Mouse (Mus musculus) myocyte (in vitro differentiated cells): ENCODE data around the gene Ncan. TPM values are rescaled to one million over a fixed set of nuclear protein-coding genes. Genes with fewer than 3 reads are reported as not detected.

Source experiments
- H3K27me3 ChIP-seq: one replicate; pipeline ENCODE4 v1.6.1; 2011; ENCODE audit not compliant: control insufficient read depth, insufficient read depth, insufficient read length
- H3K36me3 ChIP-seq: one replicate; pipeline ENCODE4 v1.6.1; 2011; ENCODE audit not compliant: control insufficient read depth, insufficient read depth
- H3K4me2 ChIP-seq: one replicate; pipeline ENCODE4 v1.6.1; 2011; ENCODE audit warnings: low read depth, control low read depth
- H3K4me3 ChIP-seq: one replicate; pipeline ENCODE4 v1.5.1; 2011; ENCODE audit warnings: mild to moderate bottlenecking, control low read depth, moderate library complexity
- H3K79me2 ChIP-seq: one replicate; pipeline ENCODE4 v1.6.1; 2011; ENCODE audit not compliant: control insufficient read depth, insufficient read depth
- H3ac ChIP-seq: one replicate; pipeline ENCODE4 v1.6.1; 2011; ENCODE audit not compliant: control insufficient read depth, insufficient read length
- CEBPB ChIP-seq: IDR thresholded peaks from 2 replicates; pipeline ENCODE4 v1.6.1; 2011; ENCODE audit warnings: mild to moderate bottlenecking, moderate library complexity; ENCODE audit not compliant: poor library complexity, insufficient read depth, severe bottlenecking
- E2F4 ChIP-seq: IDR thresholded peaks from one replicate; pipeline ENCODE4 v1.6.1; 2011; ENCODE audit warnings: mild to moderate bottlenecking, control low read depth, moderate library complexity; ENCODE audit not compliant: insufficient read depth
- MAX ChIP-seq: IDR thresholded peaks from one replicate; pipeline ENCODE4 v1.6.1; 2011; ENCODE audit warnings: low read depth, mild to moderate bottlenecking, control low read depth
- MYOD1 ChIP-seq, 3 experiments: IDR thresholded peaks; one replicate each; pipeline ENCODE4 v1.6.1; 2011; ENCODE audit warnings: control low read depth in 2 of 3, low read depth in 2 of 3, mild to moderate bottlenecking in 2 of 3, moderate library complexity in 1 of 3; ENCODE audit not compliant: insufficient read length in 2 of 3, control insufficient read depth in 1 of 3
- MYOG ChIP-seq, 3 experiments: IDR thresholded peaks; one replicate each; pipeline ENCODE4 v1.6.1; 2011; ENCODE audit warnings: control low read depth in 2 of 3, low read depth in 2 of 3, mild to moderate bottlenecking in 2 of 3; ENCODE audit not compliant: insufficient read length in 2 of 3, control insufficient read depth in 1 of 3, insufficient read depth in 1 of 3
- POLR2A ChIP-seq: IDR thresholded peaks from one replicate; pipeline ENCODE4 v1.6.1; 2011; ENCODE audit warnings: low read depth, mild to moderate bottlenecking, control low read depth, moderate library complexity; ENCODE audit not compliant: insufficient read length
- POLR2AphosphoS2 ChIP-seq: IDR thresholded peaks from one replicate; pipeline ENCODE4 v1.6.1; 2011; ENCODE audit warnings: low read depth, control low read depth; ENCODE audit not compliant: insufficient read length
- REST ChIP-seq: IDR thresholded peaks from one replicate; pipeline ENCODE4 v1.6.1; 2011; ENCODE audit warnings: mild to moderate bottlenecking, control low read depth, moderate library complexity; ENCODE audit not compliant: insufficient read depth, insufficient read length
- SRF ChIP-seq: IDR thresholded peaks from one replicate; pipeline ENCODE4 v1.6.1; 2011; ENCODE audit warnings: low read depth; ENCODE audit not compliant: control insufficient read depth, insufficient read length
- TCF12 ChIP-seq: IDR thresholded peaks from one replicate; pipeline ENCODE4 v1.6.1; 2011; ENCODE audit warnings: mild to moderate bottlenecking, control low read depth; ENCODE audit not compliant: poor library complexity, insufficient read depth, severe bottlenecking
- TCF3 ChIP-seq: IDR thresholded peaks from one replicate; pipeline ENCODE4 v1.6.1; 2011; ENCODE audit warnings: low read depth, control low read depth; ENCODE audit not compliant: insufficient read length
- USF1 ChIP-seq: IDR thresholded peaks from one replicate; pipeline ENCODE4 v1.6.1; 2011; ENCODE audit warnings: low read depth, mild to moderate bottlenecking, control low read depth, moderate library complexity
- polyA plus RNA-seq: library from polyadenylated mRNA; unstranded; fragments of >200 nt; fragmentation: generic; extraction: Trizol; gene quantifications from one replicate; pipeline ENCODE4 v1.2.1, GENCODE M21; 2012; ENCODE audit warnings: missing spikeins

The Ncan gene
- polyA plus RNA-seq, 1 experiment: not detected

GRCm38 (mm10) chr8:70129309-70129952 lies 8.8 kb upstream of the Ncan start:
- Histone ChIP-seq H3K36me3 (no peaks in the 10 kb centered on the region), H3K27me3 (peaks cover 15% of the 10 kb centered on the region), H3K4me3 (no peak overlapping the region), H3K4me2 (peak overlapping the region; percentile 48), H3K79me2 (no peaks in the 10 kb centered on the region), H3ac (no peak overlapping the region)
- TF ChIP-seq MAX (no peak), REST (no peak), SRF (no peak), TCF12 (no peak), E2F4 (no peak)

- Histone ChIP-seq H3K79me2 (no peaks in the 10 kb centered on the region), H3K27me3 (peaks cover 24% of the 10 kb centered on the region), H3K36me3 (no peaks in the 10 kb centered on the region), H3K4me2 (no peak overlapping the region), H3K4me3 (no peak overlapping the region), H3ac (no peak overlapping the region)
- TF ChIP-seq MYOG (IDR thresholded peaks at IDR 0.05; ENCODE audit: control insufficient read depth in 1 of 3, insufficient read depth in 1 of 3, insufficient read length in 2 of 3, low read depth in 2 of 3) (no peak), POLR2A (no peak), TCF3 (no peak), TCF12 (no peak), CEBPB (no peak), POLR2AphosphoS2 (no peak), USF1 (no peak), MYOD1 (IDR thresholded peaks at IDR 0.05; ENCODE audit: control insufficient read depth in 1 of 3, insufficient read length in 2 of 3, low read depth in 2 of 3) (no peak), MAX (no peak), E2F4 (no peak), REST (no peak), SRF (no peak)
These were observed 7.8 kb upstream of the Ncan start for GRCm38 (mm10) chr8:70128435-70128834.

- H3K27me3 ChIP-seq: peaks cover 43% of the 10 kb centered on the region
- no peak overlapping the region for H3ac ChIP-seq
- no peaks in the 10 kb centered on the region for H3K79me2 ChIP-seq
- no peaks in the 10 kb centered on the region for H3K36me3 ChIP-seq
- no peak overlapping the region for H3K4me3 ChIP-seq
- TF ChIP-seq USF1 (no peak), CEBPB (no peak), MYOG (IDR thresholded peaks at IDR 0.05; ENCODE audit: control insufficient read depth in 1 of 3, insufficient read depth in 1 of 3, insufficient read length in 2 of 3, low read depth in 2 of 3) (no peak), E2F4 (no peak), POLR2A (no peak), TCF12 (no peak)
- no peak overlapping the region for H3K4me2 ChIP-seq
These were observed 4.3 kb upstream of the Ncan start for GRCm38 (mm10) chr8:70124992-70125391.

- Histone ChIP-seq H3K27me3 (peaks cover 57% of the 10 kb centered on the region), H3K36me3 (no peaks in the 10 kb centered on the region), H3K4me2 (no peak overlapping the region), H3K79me2 (no peaks in the 10 kb centered on the region), H3K4me3 (no peak overlapping the region), H3ac (no peak overlapping the region)
- TF ChIP-seq POLR2A (no peak), CEBPB (no peak), POLR2AphosphoS2 (no peak), TCF3 (no peak), MYOD1 (IDR thresholded peaks at IDR 0.05; ENCODE audit: control insufficient read depth in 1 of 3, insufficient read length in 2 of 3, low read depth in 2 of 3) (no peak), E2F4 (no peak), REST (peak; percentile 45)
These were observed 2.2 kb upstream of the Ncan start for GRCm38 (mm10) chr8:70122863-70123262.

- H3K4me3 ChIP-seq: no peak overlapping the region
These were observed 1.7 kb downstream of the Ncan start for GRCm38 (mm10) chr8:70118726-70119700.

More at GRCm38 (mm10) chr8:70118726-70119700, 1.7 kb downstream of the Ncan start:
- Histone ChIP-seq H3K79me2 (no peaks in the 10 kb centered on the region), H3K27me3 (peaks cover 72% of the 10 kb centered on the region), H3K4me2 (no peak overlapping the region), H3K36me3 (no peaks in the 10 kb centered on the region), H3ac (no peak overlapping the region)
- TF ChIP-seq REST: no peak
- TF ChIP-seq CEBPB: no peak
- TF ChIP-seq USF1: no peak
- no peak for TF ChIP-seq SRF
- no peak for TF ChIP-seq TCF12
- TF ChIP-seq E2F4: no peak
- no peak for TF ChIP-seq MAX
- no peak for TF ChIP-seq TCF3
- TF ChIP-seq POLR2AphosphoS2: no peak
- no peak for TF ChIP-seq MYOD1 (IDR thresholded peaks at IDR 0.05; ENCODE audit: control insufficient read depth in 1 of 3, insufficient read length in 2 of 3, low read depth in 2 of 3)
- no peak for TF ChIP-seq POLR2A
- TF ChIP-seq MYOG (IDR thresholded peaks at IDR 0.05; ENCODE audit: control insufficient read depth in 1 of 3, insufficient read depth in 1 of 3, insufficient read length in 2 of 3, low read depth in 2 of 3): no peak
